Mouse (Mus musculus): ENCODE results near the gene Asnsd1. TPM values are rescaled to one million over a fixed set of nuclear protein-coding genes. Genes with fewer than 3 reads are reported as not detected.
"Not testable (repeated sequence)": the region's sequence is repeated elsewhere in the genome, so short reads cannot be mapped to it uniquely, and the experiment has no call there.

The Asnsd1 gene
- polyA plus RNA-seq (2014; fragmentation: Nextera tagmentation; extraction: Ambion mirVana): 92.4 and 98.4 TPM in 2 replicates

GRCm38 (mm10) chr1:53352327-53353261 is at the start of gene Asnsd1, which contains the start of the genes Asdurf and Gm28551:
Gene Asnsd1 (minus strand): TSS chr1:53352752.
Gene Asdurf (minus strand): TSS chr1:53352619.
Gene Gm28551 (minus strand): TSS chr1:53352667.
- H3K27ac ChIP-seq (ENCODE audit: low read depth, low read length): peak within 1 kb of the TSS; percentile 86

GRCm38 (mm10) chr1:53393936-53394760 is 41.6 kb upstream of the Asnsd1 start:
- not testable (repeated sequence) for H3K9ac ChIP-seq (ENCODE audit: low read depth, low read length); H3K4me3 ChIP-seq (ENCODE audit: low read depth, low read length); H3K9me3 ChIP-seq (ENCODE audit: control insufficient read depth, low read length); H3K36me3 ChIP-seq (ENCODE audit: control insufficient read depth, insufficient read depth, low read length); H3K27ac ChIP-seq (ENCODE audit: low read depth, low read length); H3K4me2 ChIP-seq; DNase-seq (ENCODE audit: low spot score); ATAC-seq (replicated peaks; ENCODE audit: low FRiP score); H3K27me3 ChIP-seq (replicated peaks; ENCODE audit: control insufficient read depth, insufficient read depth, low read length); H3K4me1 ChIP-seq (replicated peaks; ENCODE audit: control insufficient read depth, insufficient read depth, low read length)
- WGBS: 50% methylated on average over 21 of the region's 21 CpGs

More at GRCm38 (mm10) chr1:53352327-53353261, at the start of gene Asnsd1, which contains the start of the genes Asdurf and Gm28551:
- peak within 1 kb of the TSS; percentile 91 for H3K9ac ChIP-seq (ENCODE audit: low read depth, low read length)
- DNase-seq (ENCODE audit: low spot score): peak; percentile 95
- H3K36me3 ChIP-seq (ENCODE audit: control insufficient read depth, insufficient read depth, low read length): peaks cover 4% of the 10 kb centered on the region; the same call in 1 of the 2 replicates
- WGBS: under 1% methylated on average over 44 of the region's 44 CpGs
- peaks cover 4% of the 10 kb centered on the region; the same call in 1 of the 2 replicates for H3K4me1 ChIP-seq (replicated peaks; ENCODE audit: control insufficient read depth, insufficient read depth, low read length)
- no peaks in the 10 kb centered on the region for H3K27me3 ChIP-seq (replicated peaks; ENCODE audit: control insufficient read depth, insufficient read depth, low read length)
- peak within 1 kb of the TSS; percentile 66 for H3K4me2 ChIP-seq
- peak within 1 kb of the TSS; percentile 92 for H3K4me3 ChIP-seq (ENCODE audit: low read depth, low read length)
- ATAC-seq (replicated peaks; ENCODE audit: low FRiP score): peak; percentile 100
- no peaks in the 10 kb centered on the region for H3K9me3 ChIP-seq (ENCODE audit: control insufficient read depth, low read length)

GRCm38 (mm10) chr1:53388762-53389161 is 36.2 kb upstream of the Asnsd1 start:
- Histone ChIP-seq H3K27me3 (replicated peaks; ENCODE audit: control insufficient read depth, insufficient read depth, low read length) (no peaks in the 10 kb centered on the region), H3K36me3 (ENCODE audit: control insufficient read depth, insufficient read depth, low read length) (no peaks in the 10 kb centered on the region), H3K4me3 (ENCODE audit: low read depth, low read length) (no peak overlapping the region), H3K4me2 (no peak overlapping the region), H3K27ac (ENCODE audit: low read depth, low read length) (no peak overlapping the region), H3K9ac (ENCODE audit: low read depth, low read length) (no peak overlapping the region), H3K4me1 (replicated peaks; ENCODE audit: control insufficient read depth, insufficient read depth, low read length) (no peaks in the 10 kb centered on the region), H3K9me3 (ENCODE audit: control insufficient read depth, low read length) (no peaks in the 10 kb centered on the region)
- DNase-seq (ENCODE audit: low spot score) (no peak), ATAC-seq (replicated peaks; ENCODE audit: low FRiP score) (no peak; the same call in 1 of the 2 replicates)
- 92% methylated on average over 14 of the region's 14 CpGs for WGBS

GRCm38 (mm10) chr1:53384085-53384688 is 31.6 kb upstream of the Asnsd1 start:
- no peak for DNase-seq (ENCODE audit: low spot score)
- no peaks in the 10 kb centered on the region for H3K36me3 ChIP-seq (ENCODE audit: control insufficient read depth, insufficient read depth, low read length)
- H3K4me1 ChIP-seq (replicated peaks; ENCODE audit: control insufficient read depth, insufficient read depth, low read length): no peaks in the 10 kb centered on the region
- WGBS: 81% methylated on average over 6 of the region's 6 CpGs
- H3K27me3 ChIP-seq (replicated peaks; ENCODE audit: control insufficient read depth, insufficient read depth, low read length): no peaks in the 10 kb centered on the region
- no peak overlapping the region for H3K4me3 ChIP-seq (ENCODE audit: low read depth, low read length)
- no peak overlapping the region for H3K9ac ChIP-seq (ENCODE audit: low read depth, low read length)
- no peak overlapping the region for H3K27ac ChIP-seq (ENCODE audit: low read depth, low read length)
- H3K4me2 ChIP-seq: no peak overlapping the region
- ATAC-seq (replicated peaks; ENCODE audit: low FRiP score): no peak
- H3K9me3 ChIP-seq (ENCODE audit: control insufficient read depth, low read length): no peaks in the 10 kb centered on the region

- WGBS: 73% methylated on average over 3 of the region's 3 CpGs
- H3K4me3 ChIP-seq (ENCODE audit: low read depth, low read length): no peak overlapping the region
- ATAC-seq (replicated peaks; ENCODE audit: low FRiP score): no peak
- no peaks in the 10 kb centered on the region for H3K36me3 ChIP-seq (ENCODE audit: control insufficient read depth, insufficient read depth, low read length)
- DNase-seq (ENCODE audit: low spot score): no peak
- H3K4me2 ChIP-seq: no peak overlapping the region
- no peaks in the 10 kb centered on the region for H3K4me1 ChIP-seq (replicated peaks; ENCODE audit: control insufficient read depth, insufficient read depth, low read length)
- H3K9ac ChIP-seq (ENCODE audit: low read depth, low read length): no peak overlapping the region
- H3K27me3 ChIP-seq (replicated peaks; ENCODE audit: control insufficient read depth, insufficient read depth, low read length): no peaks in the 10 kb centered on the region
- no peak overlapping the region for H3K27ac ChIP-seq (ENCODE audit: low read depth, low read length)
- no peaks in the 10 kb centered on the region for H3K9me3 ChIP-seq (ENCODE audit: control insufficient read depth, low read length)
Measured at GRCm38 (mm10) chr1:53377731-53378130, 25.2 kb upstream of the Asnsd1 start.

DNA sequence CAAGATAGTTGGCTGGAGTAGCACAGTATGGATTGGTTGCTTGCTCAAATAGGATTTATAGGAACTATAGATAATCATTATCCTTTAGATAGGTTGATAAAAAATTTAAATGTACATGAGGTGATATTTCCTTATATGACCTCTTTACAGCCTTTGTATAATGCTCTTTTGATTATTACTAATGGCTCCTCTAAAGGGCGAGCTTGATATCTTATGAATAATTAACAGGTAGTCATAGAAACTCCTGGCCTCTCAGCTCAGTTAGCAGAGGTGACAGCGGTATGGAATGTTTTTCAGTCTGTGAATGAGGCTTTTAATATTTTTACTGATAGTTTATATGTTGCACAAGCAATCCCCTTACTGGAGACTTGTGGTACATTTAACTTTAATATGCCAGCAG is 23.4 kb upstream of the Asnsd1 start:
- H3K4me2 ChIP-seq; H3K4me3 ChIP-seq (ENCODE audit: low read depth, low read length); H3K36me3 ChIP-seq (ENCODE audit: control insufficient read depth, insufficient read depth, low read length); DNase-seq (ENCODE audit: low spot score); ATAC-seq (replicated peaks; ENCODE audit: low FRiP score); H3K4me1 ChIP-seq (replicated peaks; ENCODE audit: control insufficient read depth, insufficient read depth, low read length); H3K9me3 ChIP-seq (ENCODE audit: control insufficient read depth, low read length); H3K27ac ChIP-seq (ENCODE audit: low read depth, low read length); H3K27me3 ChIP-seq (replicated peaks; ENCODE audit: control insufficient read depth, insufficient read depth, low read length); H3K9ac ChIP-seq (ENCODE audit: low read depth, low read length): not testable (repeated sequence)
- WGBS: 79% methylated on average over 2 of the region's 2 CpGs

GRCm38 (mm10) chr1:53358988-53359387 is 6.4 kb upstream of the Asnsd1 start:
- Histone ChIP-seq H3K27ac (ENCODE audit: low read depth, low read length) (no peak overlapping the region), H3K36me3 (ENCODE audit: control insufficient read depth, insufficient read depth, low read length) (no peaks in the 10 kb centered on the region), H3K4me2 (no peak overlapping the region), H3K9ac (ENCODE audit: low read depth, low read length) (no peak overlapping the region), H3K27me3 (replicated peaks; ENCODE audit: control insufficient read depth, insufficient read depth, low read length) (no peaks in the 10 kb centered on the region), H3K9me3 (ENCODE audit: control insufficient read depth, low read length) (no peaks in the 10 kb centered on the region), H3K4me1 (replicated peaks; ENCODE audit: control insufficient read depth, insufficient read depth, low read length) (no peaks in the 10 kb centered on the region), H3K4me3 (ENCODE audit: low read depth, low read length) (no peak overlapping the region)
- no peak for DNase-seq (ENCODE audit: low spot score)
- no peak for ATAC-seq (replicated peaks; ENCODE audit: low FRiP score)

DNA sequence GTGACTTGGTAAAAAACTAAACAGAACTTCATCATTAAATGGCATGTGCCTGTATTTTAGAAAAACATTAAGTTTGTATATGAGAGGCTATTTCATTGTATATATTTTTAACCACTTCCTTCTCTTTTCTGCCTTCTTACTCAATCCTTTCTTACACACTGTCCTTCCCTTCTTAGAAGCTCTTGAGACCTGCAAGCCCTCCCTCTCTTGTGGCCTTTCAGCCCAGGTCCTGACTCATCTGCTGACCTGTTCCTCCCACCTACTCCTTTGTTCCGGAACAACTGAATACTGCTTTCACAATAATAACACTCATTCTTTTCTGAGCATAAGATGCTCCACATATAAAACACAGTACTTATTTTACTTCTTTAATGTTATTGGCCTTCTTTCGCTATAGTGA is 11.5 kb downstream of the Asnsd1 start:
- Histone ChIP-seq H3K27ac (ENCODE audit: low read depth, low read length) (no peak overlapping the region), H3K36me3 (ENCODE audit: control insufficient read depth, insufficient read depth, low read length) (peaks cover 17% of the 10 kb centered on the region), H3K4me1 (replicated peaks; ENCODE audit: control insufficient read depth, insufficient read depth, low read length) (no peaks in the 10 kb centered on the region), H3K27me3 (replicated peaks; ENCODE audit: control insufficient read depth, insufficient read depth, low read length) (no peaks in the 10 kb centered on the region), H3K4me3 (ENCODE audit: low read depth, low read length) (no peak overlapping the region), H3K4me2 (no peak overlapping the region), H3K9ac (ENCODE audit: low read depth, low read length) (no peak overlapping the region), H3K9me3 (ENCODE audit: control insufficient read depth, low read length) (peaks cover 3% of the 10 kb centered on the region; the same call in 1 of the 2 replicates)
- ATAC-seq (replicated peaks; ENCODE audit: low FRiP score) (no peak), DNase-seq (ENCODE audit: low spot score) (no peak)
- WGBS: 92% methylated on average over 2 of the region's 2 CpGs
